Mouse (Mus musculus): ENCODE data around the gene Kmt2b. TPM values are rescaled to one million over a fixed set of nuclear protein-coding genes. Genes with fewer than 3 reads are reported as not detected.

The Kmt2b gene
- total and polyA plus RNA-seq, 3 experiments = 15.6 to 48.2 TPM; not detected in 1

GRCm38 (mm10) chr7:30552102-30553020 is 36.2 kb downstream of the Kmt2b start, which contains the start of the genes Hspb6 and Proser3 (continued):
- TF ChIP-seq USF2 (IDR thresholded peaks at IDR 0.05; ENCODE audit: borderline replicate concordance in 1 of 2, insufficient read depth in 1 of 2, low read depth in 1 of 2, low read length in 2 of 2) (no peak), CHD2 (IDR thresholded peaks at IDR 0.05; ENCODE audit: low read length) (peak; percentile 28; the same call in 1 of the 2 replicates), ZMIZ1 (IDR thresholded peaks at IDR 0.05; ENCODE audit: low read depth, low read length) (peak; percentile 99), CHD1 (IDR thresholded peaks at IDR 0.05; ENCODE audit: low read depth, low read length) (no peak)

GRCm38 (mm10) chr7:30551445-30552101 is 37.0 kb downstream of the Kmt2b start:
- Histone ChIP-seq H3K4me3 (ENCODE audit: control insufficient read depth in 1 of 2, insufficient read depth in 1 of 2, low read depth in 2 of 2, low read length in 2 of 2) (peak overlapping the region; percentile 48 to 71), H3K9ac (ENCODE audit: control insufficient read depth, low read depth, low read length, poor library complexity, severe bottlenecking) (peak overlapping the region; percentile 81), H3K9me3 (replicated peaks; ENCODE audit: insufficient read depth, low read length) (no peaks in the 10 kb centered on the region), H3K36me3 (ENCODE audit: control insufficient read depth in 1 of 2, insufficient read depth in 2 of 2, low read length in 2 of 2) (peaks cover 0 to 5% of the 10 kb centered on the region in 2 experiments; a peak in 2 of 4 replicates), H3K27me3 (ENCODE audit: control insufficient read depth in 1 of 2, insufficient read depth in 2 of 2, low read length in 2 of 2) (no peaks in the 10 kb centered on the region), H3K79me2 (ENCODE audit: control insufficient read depth, insufficient read depth, low read length, poor library complexity) (peaks cover 2% of the 10 kb centered on the region; the same call in 1 of the 2 replicates), H3K4me1 (ENCODE audit: control insufficient read depth in 1 of 2, insufficient read depth in 2 of 2, low read length in 2 of 2) (peaks cover 0 to 5% of the 10 kb centered on the region in 2 experiments; a peak in 1 of 4 replicates), H3K27ac (ENCODE audit: control insufficient read depth, low read depth, low read length) (peak overlapping the region; percentile 93)
- peak; percentile 89 for DNase-seq (ENCODE audit: low read depth, low spot score)
- TF ChIP-seq TBP (IDR thresholded peaks at IDR 0.05; ENCODE audit: low read depth, low read length) (peak; percentile 87), MYB (IDR thresholded peaks at IDR 0.05; ENCODE audit: low read depth, low read length) (no peak), RAD21 (IDR thresholded peaks at IDR 0.05; ENCODE audit: low read depth, low read length) (no peak; the same call in none of the 2 replicates), ZNF384 (IDR thresholded peaks at IDR 0.05; ENCODE audit: low read depth, low read length) (peak; percentile 36; the same call in 1 of the 2 replicates), USF2 (IDR thresholded peaks at IDR 0.05; ENCODE audit: borderline replicate concordance in 1 of 2, insufficient read depth in 1 of 2, low read depth in 1 of 2, low read length in 2 of 2) (no peak), CHD1 (IDR thresholded peaks at IDR 0.05; ENCODE audit: low read depth, low read length) (no peak), SIN3A (IDR thresholded peaks at IDR 0.05; ENCODE audit: low read length) (no peak; the same call in 1 of the 2 replicates), TCF12 (IDR thresholded peaks at IDR 0.05; ENCODE audit: low read depth, low read length) (0 out of 2 replicates have a peak, but pooled peaks have one; percentile 12), MAZ (IDR thresholded peaks at IDR 0.05; ENCODE audit: low read depth, low read length) (no peak), MXI1 (IDR thresholded peaks at IDR 0.05; ENCODE audit: low read depth, low read length) (peak; percentile 53), POLR2AphosphoS2 (IDR thresholded peaks at IDR 0.05; ENCODE audit: low read length) (no peak), HCFC1 (IDR thresholded peaks at IDR 0.05; ENCODE audit: low read depth, low read length) (peak; percentile 91), USF1 (IDR thresholded peaks at IDR 0.05; ENCODE audit: low read depth, low read length) (0 out of 2 replicates have a peak, but pooled peaks have one; percentile 20), ETS1 (IDR thresholded peaks at IDR 0.05; ENCODE audit: low read depth, low read length) (no peak), JUND (IDR thresholded peaks at IDR 0.05; ENCODE audit: low read depth, low read length) (no peak), GABPA (IDR thresholded peaks at IDR 0.05; ENCODE audit: low read depth, low read length) (no peak), UBTF (IDR thresholded peaks at IDR 0.05; ENCODE audit: borderline replicate concordance, insufficient read depth, low read depth, low read length) (no peak), CHD2 (IDR thresholded peaks at IDR 0.05; ENCODE audit: low read length) (no peak), NRF1 (IDR thresholded peaks at IDR 0.05; ENCODE audit: insufficient read depth, low read depth, low read length, poor library complexity, severe bottlenecking) (no peak), KAT2A (conservative IDR thresholded peaks at IDR 0.05; ENCODE audit: low read depth, low read length) (peak; percentile 76), E2F4 (IDR thresholded peaks at IDR 0.05; ENCODE audit: borderline replicate concordance, low read depth, low read length) (0 out of 2 replicates have a peak, but pooled peaks have one; percentile 41), POLR2AphosphoS5 (IDR thresholded peaks at IDR 0.05; ENCODE audit: borderline replicate concordance, low read depth, low read length) (no peak), MAFK (IDR thresholded peaks at IDR 0.05; ENCODE audit: borderline replicate concordance, low read depth, low read length) (no peak), NELFE (IDR thresholded peaks at IDR 0.05; ENCODE audit: low read depth, low read length) (no peak), POLR2A (IDR thresholded peaks at IDR 0.05; ENCODE audit: control insufficient read depth in 1 of 2, insufficient read depth in 1 of 2, low read depth in 1 of 2, low read length in 2 of 2, poor library complexity in 1 of 2) (no peak), BHLHE40 (IDR thresholded peaks at IDR 0.05; ENCODE audit: borderline replicate concordance, low read depth, low read length) (no peak), ZMIZ1 (IDR thresholded peaks at IDR 0.05; ENCODE audit: low read depth, low read length) (no peak), MYC (IDR thresholded peaks at IDR 0.05; ENCODE audit: low read depth, low read length) (peak; percentile 89), ZKSCAN1 (IDR thresholded peaks at IDR 0.05; ENCODE audit: low read depth, low read length) (no peak), EP300 (IDR thresholded peaks at IDR 0.05; ENCODE audit: low read depth in 1 of 2, low read length in 2 of 2) (no peak)
